Mouse (Mus musculus): ENCODE results near the gene Vmn1r196.

DNA sequence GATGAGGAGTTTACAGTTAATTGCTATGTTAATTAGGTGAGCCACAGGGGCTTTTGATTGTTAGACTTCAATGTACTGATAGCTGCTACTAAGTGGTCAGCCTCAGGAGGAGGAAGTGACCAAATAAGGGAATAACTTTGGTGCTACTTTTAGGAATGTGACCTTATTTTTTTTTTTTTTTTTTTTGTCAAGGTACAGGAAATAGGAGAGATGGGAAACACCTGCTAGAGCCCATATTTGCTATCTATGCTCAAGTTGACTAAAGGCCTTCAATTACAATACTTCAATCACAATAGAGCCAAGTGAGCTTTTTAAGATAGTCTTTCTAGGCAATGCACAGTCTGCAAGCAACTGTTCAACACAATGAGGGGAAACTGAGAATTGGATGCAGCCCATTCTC is 30.4 kb downstream of the Vmn1r196 start:
- TF ChIP-seq MAX (IDR thresholded peaks at IDR 0.05; ENCODE audit: low read length) (no peak), EP300 (IDR thresholded peaks at IDR 0.05; ENCODE audit: low read depth in 1 of 2, low read length in 2 of 2) (no peak), POLR2AphosphoS2 (IDR thresholded peaks at IDR 0.05; ENCODE audit: low read length) (no peak), CHD1 (IDR thresholded peaks at IDR 0.05; ENCODE audit: low read depth, low read length) (no peak)

All from MEL (cell line).